Mouse (Mus musculus): Measurements from ENCODE around the gene Eps8l1.

DNA sequence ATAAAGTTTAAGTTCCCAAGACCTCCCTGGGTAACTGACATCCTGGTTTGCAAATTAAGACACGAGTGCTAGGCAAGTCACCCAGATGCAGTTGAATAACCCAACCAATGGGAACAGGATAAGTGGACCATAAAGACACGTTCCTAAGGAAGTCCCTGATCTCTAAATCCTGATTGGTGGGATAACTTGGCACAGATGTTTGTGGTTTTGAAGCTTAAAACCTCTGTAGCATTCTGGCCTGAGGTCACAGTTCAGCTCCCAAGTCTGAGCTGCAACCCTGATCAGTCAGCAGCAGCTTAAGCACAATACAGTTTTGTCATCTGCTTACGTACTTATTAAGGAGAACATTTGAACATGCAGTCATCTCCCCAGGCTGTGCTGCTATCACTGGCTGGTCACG, 40.2 kb upstream of the Eps8l1 start:
- TF ChIP-seq POLR2A (IDR thresholded peaks at IDR 0.05; ENCODE audit: low read depth, low read length) (no peak), CTCF (IDR thresholded peaks at IDR 0.05; ENCODE audit: borderline replicate concordance, insufficient read depth, low read length) (no peak)

All from embryonic fibroblast, embryonic 13.5 days (primary cell).